Mouse (Mus musculus) heart, adult 8-10 months (tissue): ENCODE data around the gene Myo15b. TPM values are rescaled to one million over a fixed set of nuclear protein-coding genes. Genes with fewer than 3 reads are reported as not detected.
"Not testable (repeated sequence)": the region's sequence is repeated elsewhere in the genome, so short reads cannot be mapped to it uniquely, and the experiment has no call there.

Experiments used
- DNase-seq: peaks from one replicate; pipeline ENCODE4 v3.0.0; 2022; ENCODE audit warnings: low spot score
- total RNA-seq, 4 experiments: library from RNA; stranded (reverse); gene quantifications; 2 replicates each; pipeline ENCODE4 v1.2.4; 2022

Gene Myo15b
- total RNA-seq, 4 experiments from 2014 or later, result 0.06 TPM; not detected in 3

DNA sequence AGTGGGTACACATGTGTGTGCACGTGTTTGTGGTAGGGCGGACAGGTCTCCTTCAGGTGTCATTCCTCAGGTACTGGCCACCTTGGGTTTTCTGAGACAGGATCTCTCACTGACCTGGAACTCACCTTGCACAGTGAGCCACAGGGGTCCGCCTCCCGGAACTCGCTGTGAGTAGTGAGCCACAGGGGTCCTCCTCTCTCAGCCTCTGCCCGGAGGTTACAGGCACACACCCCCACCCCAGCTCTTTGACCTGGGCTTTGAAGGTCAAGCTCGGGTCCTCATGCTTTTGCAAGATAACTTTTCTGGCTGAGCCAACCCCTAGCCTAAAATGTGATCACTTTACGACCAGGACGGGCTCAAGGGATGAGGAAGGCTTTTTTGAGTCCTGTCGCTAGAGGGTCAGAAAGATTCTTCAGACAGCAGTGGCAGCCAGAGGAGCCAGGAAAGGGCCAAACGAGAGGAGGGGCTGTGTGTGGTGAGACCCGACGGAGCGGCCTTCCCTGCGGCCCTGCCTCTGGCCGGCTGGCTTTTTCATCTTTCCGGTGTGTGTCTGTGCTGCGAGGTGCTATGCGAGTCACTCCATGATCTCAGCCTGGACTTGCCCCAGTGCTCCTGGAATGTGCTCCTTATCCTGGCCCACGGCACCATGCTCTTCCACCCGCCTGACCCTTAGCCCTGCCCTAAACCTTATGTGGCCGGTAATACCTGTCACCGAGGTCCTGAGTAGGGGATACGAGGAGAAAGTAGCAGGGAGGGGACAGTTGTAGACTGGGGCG lies 27.5 kb upstream of the Myo15b start:
- no peak for DNase-seq

DNA sequence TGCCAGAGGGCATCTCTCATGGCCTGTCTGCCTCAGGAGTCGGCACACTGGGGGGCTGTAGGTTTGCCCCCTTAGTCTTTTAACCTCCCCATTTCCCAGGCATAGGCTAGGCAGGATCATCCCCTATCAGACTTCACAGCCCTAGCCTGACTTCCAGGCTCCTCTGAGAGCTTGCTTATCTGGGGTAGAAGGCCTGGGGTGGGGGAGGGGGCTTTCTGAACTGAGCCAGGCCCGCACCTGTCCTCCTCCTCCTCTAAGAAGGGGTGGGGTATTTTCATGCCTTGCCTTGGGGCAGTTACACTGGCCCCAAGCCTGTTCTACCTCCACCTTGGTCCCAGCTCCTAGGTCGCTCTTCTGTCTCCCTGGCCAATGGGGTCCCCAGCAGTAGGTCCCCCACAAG lies 26.7 kb upstream of the Myo15b start:
- no peak for DNase-seq

DNA sequence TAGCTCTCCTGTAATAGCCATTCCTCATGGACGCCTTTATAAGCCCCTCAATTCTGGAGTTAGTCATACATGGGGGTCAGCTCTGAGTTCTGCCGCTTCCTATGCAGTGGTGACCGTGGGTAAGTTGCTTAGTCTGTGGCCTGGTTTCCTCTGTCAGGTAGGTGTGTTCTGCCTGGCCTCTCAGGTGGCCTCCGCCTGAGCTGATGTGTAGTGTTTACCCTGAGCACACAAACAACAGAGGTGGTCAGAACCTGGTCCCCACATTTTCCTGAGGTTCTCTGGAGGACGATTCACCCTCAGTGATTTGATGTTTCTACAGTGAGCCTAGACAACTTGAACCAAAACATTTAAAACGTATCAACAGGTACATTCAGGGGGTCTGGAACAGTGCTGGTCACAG lies 26.1 kb upstream of the Myo15b start:
- DNase-seq, result no peak

DNA sequence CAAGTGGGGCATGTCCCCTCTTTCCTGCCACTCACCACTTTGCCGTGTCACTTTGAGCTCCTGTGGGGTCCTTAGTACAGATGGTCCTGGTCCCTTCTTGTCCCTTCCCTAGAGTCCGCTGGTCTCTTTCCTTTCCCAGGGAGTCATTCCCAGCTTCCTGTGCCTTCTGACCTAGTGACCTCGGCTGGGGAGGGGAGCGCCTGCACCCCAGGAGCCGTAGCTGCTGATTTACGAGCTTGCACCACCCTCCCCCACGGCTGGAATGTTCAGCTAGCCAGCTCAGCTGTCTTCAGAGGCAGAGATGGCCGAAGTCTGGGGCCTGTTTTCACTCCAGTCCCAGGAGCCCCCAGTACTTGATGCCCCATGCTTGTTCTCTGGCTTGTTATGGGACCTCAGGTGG lies 25.7 kb upstream of the Myo15b start:
- no peak for DNase-seq

DNA sequence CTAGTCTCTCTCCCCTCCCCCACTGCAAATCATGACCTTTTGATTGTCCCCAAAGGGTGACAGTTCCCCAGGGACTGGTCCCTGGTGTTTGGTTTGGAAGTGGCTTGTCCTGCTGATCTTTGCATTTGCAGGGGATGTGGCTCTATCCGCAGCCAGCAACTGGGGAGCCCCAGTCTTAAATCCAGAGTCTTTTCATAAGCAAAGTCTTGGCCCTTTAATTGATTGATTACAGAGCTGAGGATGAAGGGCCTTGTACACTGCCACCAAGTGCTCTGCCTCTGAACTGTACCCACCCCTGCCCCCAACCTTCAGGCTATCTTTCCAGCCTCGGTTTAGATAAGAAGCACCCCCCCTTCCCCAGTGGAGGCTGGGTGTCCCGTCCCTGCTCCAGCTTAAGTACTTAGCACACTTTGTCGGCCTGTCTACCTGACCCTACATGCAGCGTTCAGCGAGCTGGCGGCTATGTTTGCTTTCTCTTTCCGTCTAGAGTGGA lies 25.1 kb upstream of the Myo15b start:
- no peak for DNase-seq

DNA sequence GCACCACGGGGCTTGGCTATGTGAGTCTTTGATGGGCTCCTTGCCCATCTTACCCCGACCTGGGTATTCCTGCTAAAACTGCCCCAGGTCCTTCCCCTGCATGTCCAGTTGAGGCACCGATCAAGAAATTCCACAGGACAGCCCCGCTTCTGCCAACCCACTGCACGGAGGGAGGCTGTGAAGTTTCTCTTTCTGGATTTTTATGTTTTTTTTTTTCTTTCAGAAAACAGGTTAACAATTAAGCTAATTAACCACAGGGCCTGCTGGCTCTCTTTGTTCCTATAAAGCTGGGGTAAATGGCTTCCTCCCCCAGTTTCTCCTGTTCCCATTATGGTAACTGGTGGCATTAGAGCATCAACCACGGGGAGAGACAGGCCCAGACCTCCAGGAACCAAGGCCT lies 24.2 kb upstream of the Myo15b start:
- no peak for DNase-seq

DNA sequence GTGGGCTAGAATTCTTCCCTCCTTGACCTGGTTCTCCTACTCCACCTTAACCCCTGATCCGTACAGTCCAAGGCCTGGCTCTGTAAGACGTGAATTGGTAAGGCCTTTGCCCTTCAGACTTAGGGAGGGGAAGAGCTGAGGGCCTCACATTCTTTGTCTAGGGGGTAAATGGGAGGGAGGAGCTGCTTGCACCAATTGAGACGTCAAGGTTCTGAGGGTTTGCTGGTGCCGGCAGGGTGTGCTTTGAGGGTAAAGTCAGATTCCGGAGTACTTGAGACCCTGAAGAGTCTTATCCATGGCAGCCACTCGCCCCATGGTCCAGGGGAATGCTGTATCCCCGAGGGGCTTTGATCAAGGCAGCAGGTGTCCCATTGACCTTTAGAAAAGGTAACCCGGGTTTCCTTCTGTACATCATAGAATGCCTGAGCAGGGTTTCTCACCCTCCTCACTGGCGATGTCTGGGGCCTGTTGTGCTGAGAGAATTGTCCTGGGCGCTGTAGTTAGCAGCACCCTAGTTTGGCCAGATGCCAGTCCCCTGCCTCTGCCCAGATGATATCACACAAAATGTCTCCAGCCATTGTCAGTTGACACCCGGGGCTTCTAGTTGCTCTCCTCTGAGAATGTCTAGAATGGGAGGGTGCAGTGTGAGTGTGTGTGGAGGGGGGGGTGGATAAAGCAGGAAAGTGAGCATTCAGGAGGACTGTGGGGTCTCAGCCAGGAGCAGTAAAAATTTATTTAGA lies 21.4 kb upstream of the Myo15b start:
- DNase-seq, result no peak

DNA sequence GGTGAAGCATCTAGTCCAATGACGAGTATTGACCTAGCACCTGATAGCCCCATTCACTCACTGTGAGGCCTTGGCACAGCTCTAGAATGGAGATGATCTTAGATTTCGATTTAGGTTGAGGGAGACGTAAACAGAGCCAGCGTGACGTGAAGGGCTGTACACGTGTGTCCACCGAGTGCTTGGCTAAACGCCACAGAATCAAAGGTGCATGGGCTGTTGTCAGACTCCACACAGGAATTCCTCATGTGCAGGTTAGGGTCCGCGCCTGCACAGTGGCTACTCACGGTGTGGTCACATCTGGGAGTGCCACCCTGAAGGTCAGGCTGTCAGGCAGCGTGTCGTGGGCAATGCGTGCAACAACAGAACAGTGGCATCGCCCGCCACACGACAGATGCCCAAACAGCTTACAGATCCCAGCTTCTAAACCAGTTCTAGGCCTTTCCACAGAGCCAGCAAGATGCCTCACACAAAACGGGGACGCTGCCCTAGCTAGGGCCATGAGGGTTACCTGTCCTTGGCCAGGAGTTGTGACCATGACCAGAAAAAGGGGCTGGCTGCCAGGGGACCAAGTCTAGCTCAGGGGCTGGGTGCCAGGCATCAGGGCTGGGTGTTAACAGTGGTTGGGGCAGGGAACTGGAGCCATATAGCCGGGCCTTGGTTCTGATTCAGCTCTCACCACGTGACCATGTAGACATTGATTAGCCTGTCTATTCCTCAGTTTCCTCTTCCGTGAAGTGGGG lies 20.4 kb upstream of the Myo15b start:
- DNase-seq, result no peak

DNA sequence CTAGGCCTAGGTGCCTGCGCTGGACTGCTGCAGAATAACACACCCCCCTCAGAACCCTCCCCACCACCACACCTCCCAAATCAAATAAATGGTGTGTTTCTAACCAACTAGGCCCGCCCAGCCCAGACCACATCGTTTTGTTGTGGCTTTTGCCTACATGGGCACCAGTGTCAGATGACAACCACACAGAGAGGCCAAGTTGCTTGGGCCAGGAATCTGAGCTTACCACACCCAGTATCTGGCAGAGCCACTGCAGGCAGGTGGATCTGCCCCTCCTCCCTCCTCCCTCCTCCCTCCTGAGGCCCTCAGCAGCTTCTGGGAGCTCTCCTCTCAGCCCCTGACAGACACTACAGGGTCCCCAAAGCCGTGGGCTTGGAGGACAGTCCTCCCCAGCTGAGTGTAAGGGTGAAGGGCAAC lies 19.3 kb upstream of the Myo15b start:
- no peak for DNase-seq

DNA sequence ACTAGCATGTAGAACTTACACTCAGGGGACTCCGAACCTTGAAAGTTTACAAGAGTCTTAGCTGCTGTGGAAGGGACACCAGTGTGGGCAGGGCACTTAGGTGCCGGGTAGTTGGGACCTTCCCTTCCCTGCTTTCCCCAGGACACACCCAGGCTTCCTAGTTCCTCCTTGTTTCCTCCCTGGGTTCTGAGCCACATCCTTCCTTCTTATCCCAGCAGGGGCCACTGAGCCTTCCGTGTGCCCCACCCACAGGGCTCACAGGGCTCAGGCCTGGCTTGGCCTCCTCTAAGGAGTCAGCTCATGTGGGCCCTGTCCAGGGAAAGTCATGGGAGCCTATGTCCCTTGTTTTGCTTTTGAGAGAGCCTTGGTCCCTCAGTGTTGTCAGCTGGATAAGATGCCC lies 18.5 kb upstream of the Myo15b start:
- no peak for DNase-seq

DNA sequence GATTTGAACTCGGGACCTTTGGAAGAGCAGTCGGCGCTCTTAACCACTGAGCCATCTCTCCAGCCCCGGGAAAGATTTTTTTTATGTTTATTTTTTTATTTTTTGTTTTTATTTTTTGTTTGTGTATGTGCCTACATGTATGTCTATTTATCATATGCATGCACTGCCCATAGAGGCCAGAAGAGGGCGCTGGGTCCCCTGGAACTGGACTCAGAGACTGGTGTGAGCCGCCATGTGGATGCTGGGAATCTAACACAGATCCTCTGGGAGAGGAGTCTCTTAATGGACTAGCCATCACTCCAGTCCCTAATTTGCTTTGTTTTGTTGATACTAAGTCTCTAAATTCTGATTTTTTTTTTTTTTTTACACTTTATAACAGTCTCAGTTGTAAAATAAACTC lies 17.2 kb upstream of the Myo15b start:
- DNase-seq, result no peak

DNA sequence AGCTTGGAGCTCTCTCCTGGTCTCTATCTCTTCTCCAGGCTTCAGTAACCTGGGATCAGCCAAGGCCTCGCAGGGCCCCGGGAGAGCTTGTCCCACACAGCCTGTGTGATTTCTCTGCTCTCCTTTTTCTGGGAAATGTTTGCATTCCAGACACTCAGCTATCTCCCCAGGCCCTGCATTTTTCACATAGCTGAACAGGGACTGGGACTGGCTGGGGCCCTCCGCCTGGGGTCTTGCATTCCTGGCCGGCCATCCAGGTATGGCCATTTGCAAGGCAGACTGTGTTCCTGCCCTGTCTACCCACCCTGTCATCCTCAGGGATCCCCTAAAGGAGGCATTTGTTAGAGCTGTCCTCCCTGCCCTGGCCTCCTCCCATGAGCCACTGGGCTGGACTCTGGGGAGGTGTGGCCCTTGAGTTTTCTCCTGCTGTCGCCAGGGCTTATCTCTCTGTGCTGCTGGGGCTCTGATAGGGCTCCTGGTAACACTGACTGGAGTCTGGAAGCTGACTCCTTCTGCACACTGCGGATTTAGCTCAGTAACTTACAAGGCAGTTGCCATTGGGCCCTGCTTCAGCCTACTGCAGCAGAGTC lies 16.1 kb upstream of the Myo15b start:
- peak; percentile 65 for DNase-seq

DNA sequence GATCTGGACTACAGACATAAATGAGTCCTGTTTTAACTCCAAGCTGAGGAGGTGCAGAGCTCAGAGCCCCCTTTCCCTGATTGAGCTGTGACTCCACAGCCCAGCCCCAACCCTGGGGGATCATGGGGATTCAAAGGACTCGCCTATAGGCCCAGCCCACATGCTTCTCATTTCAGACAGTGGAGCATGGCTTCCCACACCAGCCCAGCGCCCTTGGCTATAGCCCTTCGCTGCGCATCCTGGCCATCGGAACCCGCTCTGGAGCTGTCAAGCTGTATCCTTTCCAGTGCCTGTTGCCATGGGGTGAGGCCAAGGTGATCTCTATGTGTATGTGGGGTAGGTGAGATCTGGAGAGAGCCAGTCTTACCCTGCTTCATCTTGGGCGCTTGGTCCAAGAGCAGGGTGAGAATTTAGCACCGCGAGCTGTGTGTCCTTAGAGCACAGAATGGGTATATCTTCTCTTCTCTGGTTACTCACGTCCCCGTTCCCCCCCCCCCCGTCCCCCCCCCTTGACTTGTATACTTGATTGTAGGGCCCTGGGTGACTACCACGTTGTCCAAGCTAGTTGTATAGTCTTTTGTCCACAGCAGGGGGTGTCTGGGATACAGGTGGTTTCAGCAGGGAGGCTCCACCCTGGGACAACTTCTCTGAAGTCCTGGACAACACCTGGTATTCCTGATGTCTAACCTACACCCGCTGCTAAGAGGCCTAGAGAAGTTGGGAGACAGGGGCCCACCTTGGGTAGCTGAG lies 14.9 kb upstream of the Myo15b start:
- DNase-seq, result no peak

DNA sequence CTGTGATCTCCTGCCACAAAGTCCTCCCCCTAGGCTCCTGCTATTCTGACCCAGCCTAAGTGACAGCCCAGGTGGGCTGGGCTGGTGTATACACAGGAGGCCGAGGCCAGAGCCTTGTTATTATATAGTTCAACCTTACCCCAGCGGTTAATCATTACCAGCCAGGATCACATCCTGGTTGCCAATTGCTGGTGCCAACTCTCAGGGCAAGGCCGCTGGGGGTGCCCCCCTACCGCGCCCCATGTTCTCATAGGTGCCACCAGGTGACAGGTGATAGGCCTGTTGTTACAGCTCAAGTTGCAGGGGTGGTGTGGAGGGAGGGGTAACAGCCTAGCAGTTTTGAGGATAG lies 14.3 kb upstream of the Myo15b start:
- DNase-seq, result no peak

DNA sequence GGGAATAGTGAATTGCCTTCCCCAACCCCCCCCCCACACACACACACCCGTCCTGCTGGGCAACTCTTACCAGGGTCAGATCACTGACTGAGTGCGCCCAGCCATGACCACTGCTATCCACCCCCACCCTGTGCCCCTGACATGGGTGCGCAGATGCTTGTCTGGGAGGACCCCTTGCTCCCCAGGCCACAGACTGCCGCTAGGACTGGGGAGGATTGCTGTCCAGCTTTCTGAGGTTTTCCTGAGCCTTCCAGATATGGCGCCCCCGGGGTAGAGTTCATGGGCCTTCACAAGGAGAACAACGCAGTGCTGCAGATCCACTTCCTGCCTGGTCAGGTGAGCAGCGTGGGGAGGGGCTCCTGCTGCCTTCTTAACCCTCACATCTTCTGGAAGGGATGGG lies 14.0 kb upstream of the Myo15b start:
- DNase-seq, result no peak

DNA sequence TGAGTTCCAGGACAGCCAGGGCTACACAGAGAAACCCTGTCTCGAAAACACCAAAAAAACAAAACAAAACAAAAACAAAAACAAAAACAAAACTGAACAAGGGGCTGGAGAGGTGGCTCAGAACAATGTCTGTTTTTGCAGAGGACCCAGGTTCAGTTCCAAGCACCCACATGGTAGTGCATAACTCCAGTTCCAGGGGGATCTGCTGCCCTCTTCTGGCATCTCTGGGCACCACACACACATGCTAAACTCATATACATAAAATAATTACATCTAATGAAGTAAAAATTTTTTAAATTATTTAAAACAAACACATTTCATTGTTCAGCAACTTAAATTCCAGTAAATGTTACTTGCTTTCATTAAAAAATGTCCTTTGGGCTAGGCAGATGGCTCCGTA lies 12.4 kb upstream of the Myo15b start:
- no peak for DNase-seq

DNA sequence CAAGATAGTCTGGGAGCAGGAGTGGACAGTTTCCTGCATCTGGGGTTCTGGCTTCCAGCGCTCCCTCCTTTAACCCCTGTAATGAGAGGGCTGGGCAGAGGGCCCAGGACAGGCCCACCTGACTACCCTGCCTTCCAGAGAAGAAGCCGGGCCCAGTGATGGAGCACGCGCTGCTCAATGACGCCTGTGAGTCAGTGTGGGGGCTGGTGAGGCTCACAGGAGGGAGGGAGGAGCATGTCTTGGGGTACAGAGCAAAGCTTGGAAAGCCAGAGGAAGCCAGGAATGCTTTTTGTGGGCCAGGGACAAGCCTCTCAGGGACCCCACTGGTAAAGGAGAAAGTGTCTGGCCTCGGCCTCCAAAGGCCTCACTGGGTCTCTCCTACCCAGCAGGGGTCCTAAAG lies 3.5 kb upstream of the Myo15b start:
- no peak for DNase-seq

DNA sequence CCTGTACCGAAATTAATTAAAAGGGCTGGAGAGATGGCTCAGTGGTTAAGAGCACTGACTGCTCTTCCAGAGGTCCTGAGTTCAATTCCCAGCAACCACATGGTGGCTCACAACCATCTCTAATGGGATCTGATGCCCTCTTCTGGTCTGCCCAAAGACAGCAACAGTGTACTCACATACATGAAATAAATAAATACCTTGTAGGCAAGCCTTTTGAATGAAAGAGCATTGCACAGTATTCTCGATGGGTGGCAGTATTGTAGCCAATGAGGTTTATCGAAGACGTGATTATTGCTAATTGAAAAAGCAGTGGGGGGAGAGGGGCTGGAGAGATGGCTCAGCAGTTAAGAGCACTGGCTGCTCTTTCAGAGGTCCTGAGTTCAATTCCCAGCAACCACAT lies 1.1 kb upstream of the Myo15b start:
- not testable (repeated sequence) for DNase-seq

DNA sequence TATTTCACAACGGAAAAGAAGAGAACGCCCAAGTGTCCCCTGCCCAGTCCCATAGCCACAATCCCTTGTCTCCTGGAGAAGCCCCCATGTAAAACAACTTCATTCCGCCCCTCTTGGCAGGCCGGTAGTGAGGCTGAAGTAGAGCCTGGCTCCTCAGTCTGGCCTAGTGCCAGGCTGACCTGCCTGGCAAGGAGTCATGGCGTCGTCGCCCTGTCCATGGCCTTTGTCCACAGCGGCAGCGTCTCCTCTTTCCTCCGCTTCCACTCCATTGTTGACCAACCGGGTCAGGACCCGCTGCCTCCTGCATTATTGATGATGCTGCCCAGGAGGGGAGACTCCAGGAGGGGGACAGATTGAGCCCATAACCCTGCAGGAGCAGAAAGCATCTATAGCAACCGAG lies 270 bp upstream of the Myo15b start:
- no peak for DNase-seq

DNA sequence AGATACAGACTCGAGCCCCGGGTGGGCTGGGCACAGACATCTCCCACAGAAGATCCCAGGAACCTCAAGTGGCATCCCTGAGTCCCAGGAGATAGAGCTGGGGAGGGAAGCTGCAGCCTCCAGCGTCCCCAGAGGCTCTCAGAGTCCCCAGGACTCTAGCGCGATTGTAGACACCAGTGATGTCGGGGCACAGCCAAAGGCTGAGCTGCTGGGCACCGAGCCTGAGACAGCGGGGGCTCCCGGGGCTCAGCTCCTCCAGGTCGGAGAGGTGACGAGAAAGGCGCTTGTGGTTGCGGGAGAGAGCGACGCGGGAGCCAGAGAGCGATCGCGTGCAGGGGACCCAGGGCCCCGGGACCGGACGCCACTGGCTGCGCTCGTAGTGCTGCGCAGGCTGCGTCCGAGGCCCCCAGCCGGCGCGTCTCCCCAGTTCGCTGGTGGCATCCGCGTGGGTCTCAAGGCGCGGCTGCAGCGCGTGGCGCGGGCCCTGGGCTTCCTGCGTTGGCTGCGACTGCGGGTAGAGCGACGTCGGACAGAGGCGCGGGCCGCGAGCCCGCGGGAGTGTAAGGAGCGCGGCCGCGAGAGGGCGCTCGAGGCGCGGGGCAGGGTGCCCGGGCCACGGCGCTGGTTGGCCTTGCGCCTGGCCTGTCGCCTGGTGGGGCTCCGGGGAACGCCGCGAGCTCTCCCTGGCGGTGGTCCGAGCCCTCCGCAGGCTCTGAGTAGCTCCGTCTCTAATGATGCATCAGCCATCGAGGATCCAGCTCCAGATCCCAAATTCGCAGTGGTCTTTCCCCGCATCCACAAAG lies 1.1 kb downstream of the Myo15b start:
- DNase-seq, result peak; percentile 69

DNA sequence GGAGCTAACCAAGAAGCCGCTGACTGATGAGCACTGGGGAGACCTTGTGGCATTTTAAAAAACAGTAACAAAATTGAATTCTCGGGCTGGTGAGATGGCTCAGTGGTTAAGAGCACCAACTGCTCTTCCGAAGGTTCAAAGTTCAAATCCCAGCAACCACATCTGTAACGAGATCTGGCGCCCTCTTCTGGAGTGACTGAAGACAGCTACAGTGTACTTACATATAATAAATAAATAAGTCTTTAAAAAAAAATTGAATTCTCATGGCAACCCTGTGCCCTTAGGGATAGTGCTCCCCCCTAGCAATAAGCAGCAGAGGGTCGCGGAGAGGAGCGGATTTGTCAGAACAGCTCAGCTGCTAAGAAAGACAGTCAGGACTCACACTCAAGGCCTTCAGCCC lies 5.7 kb downstream of the Myo15b start:
- DNase-seq, result no peak
